Mouse (Mus musculus) hindbrain, embryonic 16.5 days (tissue): ENCODE measurements around the gene Rbms2. TPM values are rescaled to one million over a fixed set of nuclear protein-coding genes. Genes with fewer than 3 reads are reported as not detected.
"Not testable (repeated sequence)": the region's sequence is repeated elsewhere in the genome, so short reads cannot be mapped to it uniquely, and the experiment has no call there.

Experiments
- ATAC-seq: fragments of 200-750 bp; cut with Nextera tagmentation; 2 replicates; pipeline ENCODE4 v1.8.0; 2017; ENCODE audit warnings: moderate TSS enrichment, moderate library complexity
- H3K27ac ChIP-seq: fragments of 300-500 bp; sonication (generic); 2 replicates; pipeline ENCODE4 v1.5.1; 2014; ENCODE audit warnings: low read depth, mild to moderate bottlenecking, control low read depth, low read length, moderate library complexity
- H3K27me3 ChIP-seq: fragments of 300-500 bp; sonication (generic); replicated peaks from 2 replicates; pipeline ENCODE4 v1.6.1; 2014; ENCODE audit warnings: low read length; ENCODE audit not compliant: control insufficient read depth, insufficient read depth
- H3K36me3 ChIP-seq: fragments of 300-500 bp; sonication (generic); 2 replicates; pipeline ENCODE4 v1.6.1; 2014; ENCODE audit warnings: mild to moderate bottlenecking, low read length, moderate library complexity, mixed read lengths; ENCODE audit not compliant: control insufficient read depth, insufficient read depth
- H3K4me1 ChIP-seq: fragments of 300-500 bp; sonication (generic); 2 replicates; pipeline ENCODE4 v1.6.1; 2014; ENCODE audit warnings: low read depth, low read length; ENCODE audit not compliant: control insufficient read depth, insufficient read depth
- H3K4me2 ChIP-seq: fragments of 300-500 bp; sonication (generic); 2 replicates; pipeline ENCODE4 v1.6.1; 2014; ENCODE audit warnings: mild to moderate bottlenecking, low read length, control low read depth, moderate library complexity
- H3K4me3 ChIP-seq: fragments of 300-500 bp; sonication (generic); 2 replicates; pipeline ENCODE4 v1.5.1; 2014; ENCODE audit warnings: mild to moderate bottlenecking, low read length, control low read depth, moderate library complexity
- H3K9ac ChIP-seq: fragments of 300-500 bp; sonication (generic); 2 replicates; pipeline ENCODE4 v1.6.1; 2014; ENCODE audit warnings: low read depth, mild to moderate bottlenecking, control low read depth, low read length, moderate library complexity
- H3K9me3 ChIP-seq: fragments of 300-500 bp; sonication (generic); 2 replicates; pipeline ENCODE4 v1.6.1; 2014; ENCODE audit warnings: mild to moderate bottlenecking, low read length, moderate library complexity; ENCODE audit not compliant: control insufficient read depth
- WGBS: fragments of 180-500 bp; shearing (Covaris S2); extraction: QIAGEN DNeasy Blood & Tissue Kit; methylation state at CpG from one replicate; pipeline ENCODE4 v1.1.7; 2014; 5-methylcytosine and 5-hydroxymethylcytosine counted together
- polyA plus RNA-seq: library from polyadenylated mRNA; unstranded; fragments of >200 nt; fragmentation: Nextera tagmentation; extraction: Ambion mirVana; gene quantifications from 2 replicates; pipeline ENCODE4 v1.2.1, GENCODE M21; 2015

The Rbms2 gene
- polyA plus RNA-seq, 1 experiment from 2014 or later: 8.2 TPM

- H3K9ac ChIP-seq: no peak overlapping the region
- ATAC-seq: no peak
Measured at GRCm38 (mm10) chr10:128185277-128185940, 5.3 kb upstream of the Rbms2 start.

GRCm38 (mm10) chr10:128184296-128184695 lies 4.2 kb upstream of the Rbms2 start:
- ATAC-seq: no peak
- Histone ChIP-seq H3K4me2 (no peak overlapping the region), H3K27ac (no peak overlapping the region), H3K27me3 (no peaks in the 10 kb centered on the region), H3K4me3 (no peak overlapping the region), H3K9ac (no peak overlapping the region), H3K4me1 (no peaks in the 10 kb centered on the region), H3K36me3 (no peaks in the 10 kb centered on the region), H3K9me3 (no peaks in the 10 kb centered on the region)
- WGBS: 93% methylated on average over 2 of the region's 2 CpGs

More at GRCm38 (mm10) chr10:128185277-128185940, 5.3 kb upstream of the Rbms2 start:
- no peaks in the 10 kb centered on the region for H3K36me3 ChIP-seq
- no peak overlapping the region for H3K4me2 ChIP-seq
- no peaks in the 10 kb centered on the region for H3K4me1 ChIP-seq
- H3K27me3 ChIP-seq: no peaks in the 10 kb centered on the region
- H3K9me3 ChIP-seq: no peaks in the 10 kb centered on the region
- H3K4me3 ChIP-seq: no peak overlapping the region
- no peak overlapping the region for H3K27ac ChIP-seq
- WGBS: 78% methylated on average over 6 of the region's 6 CpGs

- Histone ChIP-seq H3K9ac (no peak overlapping the region), H3K4me2 (no peak overlapping the region), H3K4me1 (peaks cover 9% of the 10 kb centered on the region), H3K9me3 (no peaks in the 10 kb centered on the region), H3K4me3 (no peak overlapping the region), H3K27me3 (no peaks in the 10 kb centered on the region), H3K27ac (no peak overlapping the region), H3K36me3 (no peaks in the 10 kb centered on the region)
- ATAC-seq: 0 out of 2 replicates have a peak, but pooled peaks have one; percentile 30
- 84% methylated on average over 4 of the region's 4 CpGs for WGBS
Measured at GRCm38 (mm10) chr10:128177316-128177715, 2.8 kb downstream of the Rbms2 start.

GRCm38 (mm10) chr10:128175996-128176755 lies 3.9 kb downstream of the Rbms2 start:
- H3K4me2 ChIP-seq: peak overlapping the region; percentile 85
- ATAC-seq: peak; percentile 88
- no peaks in the 10 kb centered on the region for H3K36me3 ChIP-seq
- WGBS: under 1% methylated on average over 17 of the region's 17 CpGs
- peak overlapping the region; percentile 65 for H3K9ac ChIP-seq
- H3K4me1 ChIP-seq: peaks cover 9% of the 10 kb centered on the region
- H3K27ac ChIP-seq: peak overlapping the region; percentile 83
- H3K9me3 ChIP-seq: no peaks in the 10 kb centered on the region
- H3K27me3 ChIP-seq: no peaks in the 10 kb centered on the region
- peak overlapping the region; percentile 54 for H3K4me3 ChIP-seq

- peak overlapping the region; percentile 85 for H3K4me2 ChIP-seq
- 18% methylated on average over 3 of the region's 3 CpGs for WGBS
Measured at GRCm38 (mm10) chr10:128175302-128175701, 4.8 kb downstream of the Rbms2 start.

GRCm38 (mm10) chr10:128171348-128171747 lies 8.7 kb downstream of the Rbms2 start:
- H3K4me2 ChIP-seq, H3K36me3 ChIP-seq, H3K9ac ChIP-seq, ATAC-seq, H3K27me3 ChIP-seq, H3K27ac ChIP-seq, H3K9me3 ChIP-seq, H3K4me1 ChIP-seq, H3K4me3 ChIP-seq: not testable (repeated sequence)
- WGBS: 97% methylated on average over 10 of the region's 10 CpGs

More at GRCm38 (mm10) chr10:128175302-128175701, 4.8 kb downstream of the Rbms2 start:
- H3K9ac ChIP-seq: peak overlapping the region; percentile 65
- H3K36me3 ChIP-seq: no peaks in the 10 kb centered on the region
- no peaks in the 10 kb centered on the region for H3K27me3 ChIP-seq
- no peak for ATAC-seq
- H3K4me1 ChIP-seq: peaks cover 9% of the 10 kb centered on the region
- H3K27ac ChIP-seq: no peak overlapping the region
- peak overlapping the region; percentile 54 for H3K4me3 ChIP-seq
- no peaks in the 10 kb centered on the region for H3K9me3 ChIP-seq

GRCm38 (mm10) chr10:128167091-128167490 lies 13.0 kb downstream of the Rbms2 start:
- H3K4me3 ChIP-seq: no peak overlapping the region
- no peaks in the 10 kb centered on the region for H3K9me3 ChIP-seq
- 54% methylated on average over 6 of the region's 6 CpGs for WGBS
- no peak overlapping the region for H3K4me2 ChIP-seq
- H3K27me3 ChIP-seq: no peaks in the 10 kb centered on the region
- H3K27ac ChIP-seq: no peak overlapping the region
- no peak for ATAC-seq
- H3K36me3 ChIP-seq: no peaks in the 10 kb centered on the region
- no peak overlapping the region for H3K9ac ChIP-seq
- H3K4me1 ChIP-seq: no peaks in the 10 kb centered on the region

- H3K27me3 ChIP-seq, H3K4me3 ChIP-seq, H3K4me1 ChIP-seq, H3K9ac ChIP-seq, H3K9me3 ChIP-seq, H3K4me2 ChIP-seq, H3K27ac ChIP-seq, ATAC-seq, H3K36me3 ChIP-seq: not testable (repeated sequence)
- 100% methylated on average over 2 of the region's 3 CpGs for WGBS
Measured at GRCm38 (mm10) chr10:128165726-128166125, 14.4 kb downstream of the Rbms2 start.

GRCm38 (mm10) chr10:128153978-128154377 lies 26.1 kb downstream of the Rbms2 start:
- no peaks in the 10 kb centered on the region for H3K27me3 ChIP-seq
- no peaks in the 10 kb centered on the region for H3K36me3 ChIP-seq
- no peak overlapping the region for H3K4me3 ChIP-seq
- no peak for ATAC-seq
- H3K4me2 ChIP-seq: no peak overlapping the region
- no peaks in the 10 kb centered on the region for H3K9me3 ChIP-seq
- 64% methylated on average over 3 of the region's 3 CpGs for WGBS
- H3K27ac ChIP-seq: no peak overlapping the region
- 0 out of 2 replicates have a peak, but pooled peaks cover 2% of the 10 kb centered on the region for H3K4me1 ChIP-seq
- H3K9ac ChIP-seq: no peak overlapping the region
